Mouse (Mus musculus) brain, embryonic 14.5 days (tissue): Measurements from ENCODE around the gene Nbeal1. TPM values are rescaled to one million over a fixed set of nuclear protein-coding genes. Genes with fewer than 3 reads are reported as not detected.

Experiments used
- DNase-seq: peaks from one replicate; pipeline ENCODE4 v3.0.0-alpha.2; 2011; ENCODE audit warnings: low read depth
- CTCF ChIP-seq: fragments of 200-500 bp; IDR thresholded peaks from 2 replicates; pipeline ENCODE4 v1.5.1; 2012; ENCODE audit warnings: inconsistent platforms, mild to moderate bottlenecking, moderate library complexity, borderline replicate concordance; ENCODE audit not compliant: insufficient read depth, insufficient read length; ENCODE audit errors: extremely low read depth
- POLR2A ChIP-seq: fragments of 200-500 bp; IDR thresholded peaks from 2 replicates; pipeline ENCODE4 v1.6.1; 2012; ENCODE audit warnings: mild to moderate bottlenecking, inconsistent platforms, borderline replicate concordance; ENCODE audit not compliant: poor library complexity, insufficient read depth, insufficient read length, severe bottlenecking; ENCODE audit errors: extremely low read depth
- polyA plus RNA-seq: library from polyadenylated mRNA; depleted of rRNA; stranded (reverse); fragments of >200 nt; gene quantifications from 2 replicates; pipeline ENCODE4 v1.2.3, GENCODE M21; 2012

Gene Nbeal1
- polyA plus RNA-seq, 1 experiment: 8.5 TPM

DNA sequence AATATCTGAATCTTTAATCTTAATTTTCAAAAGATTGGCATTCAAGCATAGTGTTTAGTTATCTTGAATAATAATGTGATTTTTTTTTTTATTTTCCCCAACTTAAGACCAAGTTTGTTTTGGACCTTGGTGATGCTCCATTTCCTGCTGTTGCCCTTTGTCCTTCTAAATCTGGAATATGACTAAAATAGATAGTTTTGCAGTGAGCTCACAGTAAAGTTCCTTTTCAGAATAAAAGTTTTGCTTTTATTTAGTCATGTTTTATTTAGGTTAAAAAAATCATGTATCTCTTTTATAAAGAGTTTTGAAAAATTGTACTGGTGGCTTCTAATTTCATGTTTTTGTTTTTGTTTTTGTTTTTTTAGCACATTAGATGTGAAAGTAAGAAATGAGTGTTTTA, 8.1 kb downstream of the Nbeal1 start:
- no peak for TF ChIP-seq CTCF
- no peak for TF ChIP-seq POLR2A
- DNase-seq: no peak

GRCm38 (mm10) chr1:60196813-60197212, 16.4 kb downstream of the Nbeal1 start:
- TF ChIP-seq CTCF: peak; percentile 38; the same call in 1 of the 2 replicates
- no peak for TF ChIP-seq POLR2A
- DNase-seq: no peak

DNA sequence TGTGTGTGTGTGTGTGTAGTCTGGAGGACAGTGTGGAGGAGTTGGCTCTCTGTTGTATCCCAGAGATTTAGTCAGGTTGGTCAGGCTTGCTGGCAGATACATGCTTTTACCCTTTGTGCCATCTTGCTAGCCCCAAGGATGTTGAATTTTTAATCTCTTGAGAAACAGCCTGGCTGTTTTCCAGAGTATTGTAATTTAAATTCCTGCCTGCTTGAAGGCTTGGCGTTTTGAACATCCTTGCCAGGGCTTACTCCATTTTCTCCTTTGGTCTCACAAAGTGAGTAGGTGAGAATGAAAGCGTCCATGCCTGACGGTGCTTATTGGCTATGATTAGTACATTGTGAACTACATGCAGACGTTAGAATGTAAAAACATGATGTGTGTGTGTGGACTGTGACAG, 18.6 kb downstream of the Nbeal1 start:
- TF ChIP-seq POLR2A (no peak), CTCF (no peak)
- peak; percentile 28 for DNase-seq

- TF ChIP-seq POLR2A: no peak
- TF ChIP-seq CTCF: no peak
- no peak for DNase-seq
Measured at GRCm38 (mm10) chr1:60236261-60236660, 55.9 kb downstream of the Nbeal1 start.

DNA sequence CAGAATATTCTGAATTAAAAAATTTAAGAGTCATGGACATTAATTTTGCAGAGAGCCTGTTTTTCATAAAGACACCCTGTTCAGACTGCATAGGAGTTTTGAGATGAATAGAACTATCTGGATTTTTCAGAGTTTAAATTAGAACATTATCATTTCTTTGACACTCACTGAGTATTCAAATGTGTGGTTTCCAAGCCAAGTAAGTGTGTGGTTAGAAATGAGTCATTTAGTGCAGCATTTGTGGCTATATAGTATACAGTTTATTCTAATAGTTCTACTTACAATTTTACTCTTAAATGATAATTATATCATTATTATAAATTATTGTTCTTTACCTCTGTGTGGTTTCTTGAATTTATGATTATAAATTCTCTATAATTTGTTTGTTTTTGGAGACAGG, 60.0 kb downstream of the Nbeal1 start:
- TF ChIP-seq CTCF (no peak), POLR2A (no peak)
- DNase-seq: no peak

DNA sequence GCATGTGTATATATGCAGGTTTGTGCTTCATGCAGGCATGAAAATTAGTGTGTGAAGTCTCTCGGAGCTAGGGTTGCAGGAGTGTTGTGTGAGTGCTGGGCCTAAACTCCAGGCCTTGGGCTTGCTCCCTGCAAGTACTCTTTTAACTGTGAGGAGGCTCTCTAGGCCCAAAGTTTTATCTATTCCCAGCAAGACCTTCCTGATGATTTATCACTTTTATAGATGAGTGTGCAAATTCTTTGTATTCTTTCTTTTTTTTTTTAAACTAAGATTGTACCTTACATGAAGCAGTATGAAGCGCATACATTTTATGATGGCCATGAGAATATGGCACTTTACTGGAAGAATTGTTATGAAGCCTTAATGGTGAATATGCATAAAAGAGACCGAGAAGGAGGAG, 87.7 kb downstream of the Nbeal1 start:
- no peak for TF ChIP-seq CTCF
- TF ChIP-seq POLR2A: no peak
- DNase-seq: no peak

- no peak for DNase-seq
- TF ChIP-seq POLR2A: no peak
- no peak for TF ChIP-seq CTCF
Measured at GRCm38 (mm10) chr1:60269314-60269713, 88.9 kb downstream of the Nbeal1 start.

GRCm38 (mm10) chr1:60272471-60272870, 92.1 kb downstream of the Nbeal1 start:
- DNase-seq: peak; percentile 24
- TF ChIP-seq CTCF: peak; percentile 47; the same call in 1 of the 2 replicates
- no peak for TF ChIP-seq POLR2A

DNA sequence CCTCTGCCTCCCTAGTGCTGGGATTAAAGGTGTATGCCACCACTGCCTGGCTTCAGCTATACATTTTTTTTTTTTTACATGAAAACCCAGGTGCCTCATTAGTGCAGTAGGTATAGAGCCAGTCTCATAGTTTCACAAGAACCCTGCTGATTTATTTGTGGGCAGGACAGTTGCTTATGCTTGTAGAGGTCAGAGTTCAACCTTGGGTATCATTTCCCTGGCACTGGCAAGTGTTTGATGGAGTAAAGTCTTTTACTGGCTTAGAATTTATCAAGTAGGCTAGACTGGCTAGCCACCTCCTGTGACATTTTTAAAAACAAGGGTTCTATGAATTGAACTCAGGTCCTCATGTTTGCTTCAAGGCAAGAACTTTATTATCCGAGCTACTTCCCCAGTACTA, 113.5 kb downstream of the Nbeal1 start:
- no peak for TF ChIP-seq CTCF
- no peak for TF ChIP-seq POLR2A
- no peak for DNase-seq

- DNase-seq: peak; percentile 96
- no peak for TF ChIP-seq CTCF
- peak; percentile 35 for TF ChIP-seq POLR2A
Measured at GRCm38 (mm10) chr1:60342808-60343629, 162.6 kb downstream of the Nbeal1 start, which contains the start of gene Cyp20a1. Cyp20a1 (plus strand) TSS chr1:60343323.

GRCm38 (mm10) chr1:60343630-60344455, 163.4 kb downstream of the Nbeal1 start:
- DNase-seq: peak; percentile 54
- TF ChIP-seq CTCF: no peak
- TF ChIP-seq POLR2A: no peak
